Mouse (Mus musculus): ENCODE data around the gene Herc3.

Herc3 gene

DNA sequence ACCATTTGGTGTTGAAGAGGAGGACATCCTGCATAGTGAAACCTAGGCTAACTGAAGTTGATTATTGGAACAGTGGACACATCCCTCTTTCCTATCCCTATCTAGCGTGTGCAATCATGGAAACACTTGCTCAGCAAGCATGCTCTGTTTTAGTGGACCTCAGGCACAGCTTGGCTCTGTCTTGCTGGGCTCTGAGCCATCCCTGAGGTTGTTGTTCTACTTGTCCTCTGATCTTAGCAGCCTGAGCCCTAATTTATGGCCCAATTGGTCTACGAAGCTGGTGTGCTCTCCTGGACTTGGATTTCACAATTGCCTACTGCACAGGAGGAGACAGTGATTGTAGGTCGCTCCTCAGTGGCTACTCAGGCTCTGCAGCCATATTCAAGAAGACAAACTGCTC lies 137.0 kb downstream of the Herc3 start:
- DNase-seq (ENCODE audit: low read depth, low spot score): no peak

Measured in embryo, embryonic 11.5 days (tissue).